Mouse (Mus musculus) telencephalon, adult 2 months (tissue): ENCODE results near the gene Hist1h4j.
"Not testable (repeated sequence)": the region's sequence is repeated elsewhere in the genome, so short reads cannot be mapped to it uniquely, and the experiment has no call there.

ENCODE experiments used
- DNase-seq: peaks from one replicate; pipeline ENCODE4 v3.0.0-alpha.2; 2011; ENCODE audit warnings: low read depth, low spot score

Gene Hist1h4j

GRCm38 (mm10) chr13:21734906-21735767 lies at the start of gene Hist1h4j:
Gene Hist1h4j, plus strand, starts transcription at chr13:21735064.
- not testable (repeated sequence) for DNase-seq

- DNase-seq: no peak
These were observed 37.1 kb upstream of the Hist1h4j start, which contains the start of gene Olfr1359 for GRCm38 (mm10) chr13:21697811-21698210. Gene Olfr1359, plus strand, starts transcription at chr13:21698111.

- DNase-seq: no peak
These were observed 28.2 kb upstream of the Hist1h4j start for GRCm38 (mm10) chr13:21706669-21707068.

- DNase-seq: peak; percentile 74
These were observed 24.7 kb upstream of the Hist1h4j start for GRCm38 (mm10) chr13:21710031-21710711.

GRCm38 (mm10) chr13:21710821-21711525 lies 23.9 kb upstream of the Hist1h4j start:
- no peak for DNase-seq

GRCm38 (mm10) chr13:21711698-21712097 lies 23.2 kb upstream of the Hist1h4j start:
- DNase-seq: no peak

GRCm38 (mm10) chr13:21714725-21715124 lies 20.1 kb upstream of the Hist1h4j start:
- no peak for DNase-seq

GRCm38 (mm10) chr13:21715131-21715863 lies 19.6 kb upstream of the Hist1h4j start:
- DNase-seq: no peak

- peak; percentile 97 for DNase-seq
These were observed 18.9 kb upstream of the Hist1h4j start, which contains the start of the genes Hist1h2bl and Hist1h2ai for GRCm38 (mm10) chr13:21715864-21716539. Gene Hist1h2bl, minus strand, starts transcription at chr13:21716143. Gene Hist1h2ai, plus strand, starts transcription at chr13:21716422.

GRCm38 (mm10) chr13:21716540-21717391 lies 18.1 kb upstream of the Hist1h4j start:
- DNase-seq: not testable (repeated sequence)

- DNase-seq: peak; percentile 96
These were observed 17.2 kb upstream of the Hist1h4j start, which contains the start of gene Hist1h3h for GRCm38 (mm10) chr13:21717397-21718357. Gene Hist1h3h, plus strand, starts transcription at chr13:21717659.

- no peak for DNase-seq
These were observed 16.3 kb upstream of the Hist1h4j start for GRCm38 (mm10) chr13:21718381-21719080.

GRCm38 (mm10) chr13:21721107-21721756 lies 13.6 kb upstream of the Hist1h4j start:
- not testable (repeated sequence) for DNase-seq

- peak; percentile 95 for DNase-seq
These were observed 13.0 kb upstream of the Hist1h4j start, which contains the start of gene Hist1h2bm for GRCm38 (mm10) chr13:21721757-21722372. Gene Hist1h2bm, plus strand, starts transcription at chr13:21722044.

GRCm38 (mm10) chr13:21722373-21722925 lies 12.4 kb upstream of the Hist1h4j start:
- no peak for DNase-seq
